Comparison of ENCODE assay signal across 14 mouse cellular contexts in the genomic region with DNA sequence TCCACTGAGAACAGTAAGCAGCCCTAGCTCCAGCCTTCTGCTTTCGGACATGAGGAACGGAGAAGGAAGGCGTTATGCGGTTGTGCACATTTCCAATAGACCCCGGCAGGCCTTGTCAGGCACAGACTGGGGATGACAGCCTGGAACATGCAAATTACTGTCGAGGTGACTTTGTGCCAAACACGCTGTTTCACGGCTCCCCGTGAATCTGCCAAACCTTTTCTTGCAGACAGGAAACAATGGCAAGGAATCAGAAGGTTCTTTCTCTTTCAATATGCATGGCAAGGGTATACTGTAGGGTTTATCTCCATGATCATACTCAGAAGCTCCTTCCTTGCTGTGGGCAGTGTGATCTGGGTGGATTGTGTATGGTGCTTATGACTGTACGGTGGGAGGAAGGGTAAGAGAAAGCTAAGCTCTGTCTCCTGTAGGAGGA.
DNase-seq lines count a peak whose midpoint lies in the region; ATAC-seq and TF ChIP-seq lines count a peak whose summit lies in the region.
"Had no signal": no experiment of that assay in that cellular context is flagged by ENCODE, and none has a peak within 500 bp of the region (broad histone marks: within the 10 kb centered on the region; RNA-seq: fewer than 3 reads in every experiment).

No protein-coding gene starts in this region.

- peak overlapping the region; percentile 18 for H3K9ac ChIP-seq in hindbrain, embryonic 14.5 days
- H3K9ac ChIP-seq in midbrain, embryonic 15.5 days = peak overlapping the region; percentile 13; the same call in 1 of the 2 replicates

- no peaks in the 10 kb centered on the region for H3K9me3 ChIP-seq in hindbrain, embryonic 14.5 days (ENCODE audit: control insufficient read depth, low read length)
- H3K9me3 ChIP-seq in midbrain, embryonic 15.5 days = no peaks in the 10 kb centered on the region
- H3K9me3 ChIP-seq: limb, embryonic 10.5 days had no signal

- H3K27ac ChIP-seq in cortical plate, adult 2 months (ENCODE audit: insufficient read depth, low read length) = peak overlapping the region; percentile 68
- H3K27ac ChIP-seq in hindbrain, embryonic 14.5 days = peak overlapping the region; percentile 91
- peak overlapping the region; percentile 81 for H3K27ac ChIP-seq in midbrain, embryonic 15.5 days
- H3K27ac ChIP-seq: limb, embryonic 10.5 days had no signal

- no peaks in the 10 kb centered on the region for H3K36me3 ChIP-seq in hindbrain, embryonic 14.5 days (replicated peaks; ENCODE audit: control insufficient read depth, insufficient read depth)
- H3K36me3 ChIP-seq in midbrain, embryonic 15.5 days (replicated peaks) = no peaks in the 10 kb centered on the region
- H3K36me3 ChIP-seq: limb, embryonic 10.5 days had no signal

- ATAC-seq in hindbrain, embryonic 14.5 days (ENCODE audit: low FRiP score) = 0 out of 2 replicates have a peak, but pooled peaks have one; percentile 1
- ATAC-seq in midbrain, embryonic 15.5 days (replicated peaks) = peak; percentile 30
- ATAC-seq: Patski had no signal

- 32% methylated on average over 10 of the region's 10 CpGs for WGBS in hindbrain, embryonic 14.5 days
- 25% methylated on average over 10 of the region's 10 CpGs for WGBS in midbrain, embryonic 15.5 days

- intact Hi-C loops in heart, postnatal 25 days (cut with DNase I) = no loop called here

- TF ChIP-seq CTCF in cortical plate, adult 2 months (IDR thresholded peaks at IDR 0.05; ENCODE audit: extremely low read depth, insufficient read depth, low read length) = no peak

- no peak for TF ChIP-seq POLR2A in cortical plate, adult 2 months (IDR thresholded peaks at IDR 0.05; ENCODE audit: extremely low read depth, insufficient read depth, low read length)

- peak overlapping the region; percentile 18 for H3K4me2 ChIP-seq in hindbrain, embryonic 14.5 days (replicated peaks)
- H3K4me2 ChIP-seq in midbrain, embryonic 15.5 days = peak overlapping the region; percentile 2

- H3K4me3 ChIP-seq in cortical plate, adult 2 months (ENCODE audit: insufficient read depth, low read length) = no peak overlapping the region
- no peak overlapping the region for H3K4me3 ChIP-seq in hindbrain, embryonic 14.5 days (replicated peaks; ENCODE audit: low read length)
- H3K4me3 ChIP-seq in midbrain, embryonic 15.5 days = no peak overlapping the region
- H3K4me3 ChIP-seq: limb, embryonic 10.5 days; megakaryocyte, embryonic 14.5 days had no signal

- H3K27me3 ChIP-seq in hindbrain, embryonic 14.5 days (ENCODE audit: control insufficient read depth, insufficient read depth, low read length) = no peaks in the 10 kb centered on the region
- no peaks in the 10 kb centered on the region for H3K27me3 ChIP-seq in midbrain, embryonic 15.5 days (replicated peaks)
- H3K27me3 ChIP-seq: megakaryocyte, embryonic 14.5 days had no signal

- DNase-seq in heart, adult 11 months = peak; percentile 67
- no peak for DNase-seq in heart, postnatal 25 days (ENCODE audit: low spot score)
- DNase-seq in hindbrain, embryonic 14.5 days (ENCODE audit: low spot score) = peak; percentile 52
- no peak for DNase-seq in kidney, postnatal 25 days
- DNase-seq in gastrocnemius, adult 18-20 months (ENCODE audit: low spot score) = no peak
- no peak for DNase-seq in kidney, postnatal 14 days
- DNase-seq: adrenal gland, adult 2 months; gastrocnemius, postnatal 14 days; kidney, adult 8-10 months had no signal

- peaks cover 19% of the 10 kb centered on the region for H3K4me1 ChIP-seq in cortical plate, adult 2 months (ENCODE audit: control insufficient read depth, insufficient read depth, low read length)
- peaks cover 48% of the 10 kb centered on the region for H3K4me1 ChIP-seq in hindbrain, embryonic 14.5 days (replicated peaks; ENCODE audit: control insufficient read depth, insufficient read depth, low read length)
- peaks cover 50% of the 10 kb centered on the region for H3K4me1 ChIP-seq in midbrain, embryonic 15.5 days
- H3K4me1 ChIP-seq: limb, embryonic 10.5 days; megakaryocyte, embryonic 14.5 days had no signal

Comparison
In these comparisons a context has a peak if more than half of its experiments do, and no peak if none do; other contexts are left out.
1. DNase-seq: peak in heart, adult 11 months (single experiment) and hindbrain, embryonic 14.5 days (single experiment); none in heart, postnatal 25 days (single experiment), kidney, postnatal 25 days (0 of 2), gastrocnemius, adult 18-20 months (single experiment) and kidney, postnatal 14 days (single experiment).
2. Peak in every context shown above with its lines, with median percentiles within 50 percentile points of each other: H3K27ac ChIP-seq.